Mouse (Mus musculus): Measurements from ENCODE around the gene Cyp2c68. TPM values are rescaled to one million over a fixed set of nuclear protein-coding genes. Genes with fewer than 3 reads are reported as not detected.
"Not testable (repeated sequence)": the region's sequence is repeated elsewhere in the genome, so short reads cannot be mapped to it uniquely, and the experiment has no call there.

Gene Cyp2c68
- polyA plus RNA-seq (2015; fragmentation: Nextera tagmentation; extraction: Ambion mirVana), result 0.62 and 3.1 TPM in 2 replicates

- Histone ChIP-seq H3K4me3 (no peak within 1 kb of the TSS), H3K36me3 (no peaks in the 10 kb centered on the region), H3K9me3 (peaks cover 3% of the 10 kb centered on the region; the same call in 1 of the 2 replicates), H3K27me3 (replicated peaks) (no peaks in the 10 kb centered on the region), H3K27ac (replicated peaks) (no peak within 1 kb of the TSS), H3K9ac (no peak within 1 kb of the TSS), H3K4me1 (no peaks in the 10 kb centered on the region), H3K4me2 (no peak within 1 kb of the TSS)
- ATAC-seq (ENCODE audit: extremely low read depth, insufficient number of reproducible peaks, low FRiP score, low TSS enrichment), result no peak
- 72% methylated on average over 2 of the region's 2 CpGs for WGBS
These were observed at the start of gene Cyp2c68 for GRCm38 (mm10) chr19:39740920-39741319. TSS of gene Cyp2c68 (minus strand) at chr19:39741054.

- ATAC-seq (ENCODE audit: extremely low read depth, insufficient number of reproducible peaks, low FRiP score, low TSS enrichment); H3K27me3 ChIP-seq (replicated peaks); H3K4me1 ChIP-seq; H3K9ac ChIP-seq; H3K9me3 ChIP-seq; H3K36me3 ChIP-seq; H3K4me2 ChIP-seq; H3K27ac ChIP-seq (replicated peaks); H3K4me3 ChIP-seq: not testable (repeated sequence)
- 48% methylated on average over 2 of the region's 2 CpGs for WGBS
These were observed 44.6 kb upstream of the Cyp2c68 start for GRCm38 (mm10) chr19:39785458-39785857.

DNA sequence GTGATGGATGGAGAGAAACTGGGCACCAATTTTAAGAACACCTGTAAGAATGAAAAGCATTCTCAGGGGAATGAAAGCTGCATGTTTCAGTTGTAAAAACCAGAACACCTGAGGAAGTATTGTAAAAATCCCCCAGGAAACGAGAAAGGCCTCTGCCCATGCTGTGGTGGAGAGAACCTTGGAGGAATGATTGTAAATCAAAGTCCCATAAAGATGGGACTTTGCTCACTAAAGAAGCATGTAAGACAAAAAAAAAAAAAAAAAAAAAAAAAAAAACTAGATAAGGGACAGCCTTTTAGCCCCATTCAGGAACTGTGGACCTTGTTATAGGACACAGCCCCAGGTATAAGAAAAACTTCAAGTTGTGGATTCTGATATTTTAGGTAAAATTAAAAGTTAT lies 4.5 kb upstream of the Cyp2c68 start:
- H3K27ac ChIP-seq (replicated peaks), result no peak overlapping the region
- no peaks in the 10 kb centered on the region for H3K27me3 ChIP-seq (replicated peaks)
- no peaks in the 10 kb centered on the region for H3K4me1 ChIP-seq
- no peak overlapping the region for H3K9ac ChIP-seq
- no peak overlapping the region for H3K4me3 ChIP-seq
- WGBS, result 40% methylated on average over 1 of the region's 1 CpGs
- ATAC-seq (ENCODE audit: extremely low read depth, insufficient number of reproducible peaks, low FRiP score, low TSS enrichment), result no peak
- H3K4me2 ChIP-seq, result no peak overlapping the region
- no peaks in the 10 kb centered on the region for H3K36me3 ChIP-seq
- H3K9me3 ChIP-seq, result peaks cover 3% of the 10 kb centered on the region; the same call in 1 of the 2 replicates

DNA sequence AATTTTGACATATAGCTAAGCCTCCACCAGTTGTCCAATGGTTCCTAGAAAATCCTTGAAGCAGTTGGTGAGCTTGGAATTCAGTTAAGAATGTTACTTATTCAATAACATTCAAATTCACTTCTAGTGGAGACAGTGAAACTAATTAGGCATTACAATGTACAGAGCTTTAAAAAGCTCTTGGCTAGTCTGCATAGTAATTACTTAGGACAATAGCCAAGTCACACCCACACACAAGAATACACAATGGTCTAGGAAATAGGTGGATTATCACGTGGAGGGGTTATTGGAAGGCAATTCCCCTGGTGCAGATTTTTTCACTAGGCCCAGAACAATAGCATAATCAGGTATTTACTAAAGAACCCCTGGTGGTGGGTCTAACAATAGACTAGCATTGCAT lies 3.5 kb upstream of the Cyp2c68 start:
- not testable (repeated sequence) for H3K27ac ChIP-seq (replicated peaks); H3K9me3 ChIP-seq; H3K9ac ChIP-seq; H3K4me3 ChIP-seq; ATAC-seq (ENCODE audit: extremely low read depth, insufficient number of reproducible peaks, low FRiP score, low TSS enrichment); H3K4me2 ChIP-seq; H3K36me3 ChIP-seq; H3K4me1 ChIP-seq; H3K27me3 ChIP-seq (replicated peaks)
- 68% methylated on average over 1 of the region's 1 CpGs for WGBS

DNA sequence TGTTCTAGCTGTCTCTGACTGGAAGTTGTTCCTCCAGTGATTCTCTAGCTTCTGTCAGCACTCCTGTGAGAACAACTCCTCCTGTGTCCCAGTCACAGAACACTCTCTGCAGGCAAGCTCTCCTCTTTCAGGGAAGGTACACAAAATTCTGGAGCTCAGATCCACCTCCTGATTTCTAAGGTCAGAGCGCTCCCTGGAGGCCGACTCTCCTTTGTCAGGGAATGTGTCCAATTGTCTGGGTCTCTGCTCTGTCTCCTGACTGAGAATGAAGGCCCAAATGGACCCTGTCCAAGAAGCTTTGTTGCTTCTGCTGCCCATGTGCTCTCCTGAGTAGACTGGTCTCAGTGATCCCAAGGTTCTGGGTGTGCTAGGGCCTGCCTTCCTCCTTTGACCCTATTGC lies 29.7 kb downstream of the Cyp2c68 start:
- not testable (repeated sequence) for H3K4me3 ChIP-seq; H3K9ac ChIP-seq; H3K27ac ChIP-seq (replicated peaks); ATAC-seq (ENCODE audit: extremely low read depth, insufficient number of reproducible peaks, low FRiP score, low TSS enrichment); H3K4me1 ChIP-seq; H3K36me3 ChIP-seq; H3K27me3 ChIP-seq (replicated peaks); H3K9me3 ChIP-seq; H3K4me2 ChIP-seq
- WGBS, result 64% methylated on average over 2 of the region's 2 CpGs

DNA sequence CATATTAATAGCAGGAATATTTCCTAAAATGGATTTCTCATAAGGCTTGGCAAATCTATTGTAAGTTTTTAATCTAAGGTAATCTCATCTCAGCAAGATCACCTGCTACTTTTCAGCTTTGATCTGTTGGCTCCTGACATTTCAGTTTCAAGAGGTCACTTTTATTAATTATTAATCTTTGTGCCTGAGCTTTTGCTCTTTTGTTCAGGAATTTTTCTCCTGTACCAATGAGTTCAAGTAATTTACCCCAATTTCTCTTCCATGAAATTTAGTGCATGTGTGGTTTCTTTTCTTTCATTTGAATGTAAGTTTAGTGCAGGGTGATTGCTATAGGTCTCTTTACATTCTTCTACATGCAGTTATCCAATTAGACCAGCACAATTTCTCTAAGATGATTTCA lies 75.2 kb downstream of the Cyp2c68 start:
- H3K4me2 ChIP-seq; H3K9ac ChIP-seq; H3K9me3 ChIP-seq; H3K27me3 ChIP-seq (replicated peaks); H3K36me3 ChIP-seq; H3K4me3 ChIP-seq; H3K27ac ChIP-seq (replicated peaks); ATAC-seq (ENCODE audit: extremely low read depth, insufficient number of reproducible peaks, low FRiP score, low TSS enrichment); H3K4me1 ChIP-seq: not testable (repeated sequence)

DNA sequence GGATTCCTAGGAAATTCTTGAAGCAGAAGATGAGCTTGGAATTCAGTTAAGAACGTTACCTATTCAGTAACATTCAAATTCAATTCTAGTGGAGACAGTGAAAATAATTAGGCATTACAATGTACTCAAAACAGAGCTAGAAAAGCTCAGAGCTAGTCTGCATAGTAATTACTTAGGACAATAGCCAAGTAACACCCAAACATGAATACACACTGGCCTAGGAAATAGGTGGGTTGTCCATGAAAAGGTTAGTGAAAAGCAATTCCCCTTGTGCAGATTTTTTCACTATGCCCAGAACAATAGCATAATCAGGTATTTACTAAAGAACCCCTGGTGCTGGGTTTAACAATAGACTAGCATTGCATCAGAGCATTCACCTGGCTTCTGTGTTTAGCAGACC lies 88.5 kb downstream of the Cyp2c68 start:
- Histone ChIP-seq H3K4me3 (no peak overlapping the region), H3K36me3 (no peaks in the 10 kb centered on the region), H3K27ac (replicated peaks) (no peak overlapping the region), H3K9me3 (peaks cover 20% of the 10 kb centered on the region; the same call in 1 of the 2 replicates), H3K27me3 (replicated peaks) (no peaks in the 10 kb centered on the region), H3K9ac (no peak overlapping the region), H3K4me2 (no peak overlapping the region), H3K4me1 (no peaks in the 10 kb centered on the region)
- no peak for ATAC-seq (ENCODE audit: extremely low read depth, insufficient number of reproducible peaks, low FRiP score, low TSS enrichment)
- 40% methylated on average over 1 of the region's 1 CpGs for WGBS

DNA sequence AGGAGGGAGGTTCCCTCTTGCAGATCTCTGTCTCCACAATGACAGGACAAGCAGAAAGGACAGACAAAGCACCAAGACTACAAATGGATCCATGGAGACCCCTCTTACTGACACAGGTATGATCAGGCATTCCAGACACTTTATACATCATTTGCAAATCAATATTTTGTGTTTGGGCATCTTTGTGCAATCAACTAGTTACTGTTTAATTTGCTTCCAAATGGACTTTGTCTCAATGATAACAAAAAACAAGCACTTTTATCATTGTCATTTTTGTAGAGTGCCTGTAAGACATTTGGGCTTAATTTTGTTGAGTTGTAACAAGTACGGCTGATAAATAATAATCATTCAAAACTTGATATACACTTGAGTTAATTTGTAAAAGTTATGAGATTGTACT lies 91.9 kb downstream of the Cyp2c68 start, which contains the start of gene Cyp2c67:
TSS of gene Cyp2c67 (minus strand) at position 114 of the 400 bp plus-strand sequence.
- no peaks in the 10 kb centered on the region for H3K4me1 ChIP-seq
- no peaks in the 10 kb centered on the region for H3K36me3 ChIP-seq
- H3K9me3 ChIP-seq, result peaks cover 31% of the 10 kb centered on the region; the same call in 1 of the 2 replicates
- H3K27ac ChIP-seq (replicated peaks), result no peak within 1 kb of the TSS
- no peak for ATAC-seq (ENCODE audit: extremely low read depth, insufficient number of reproducible peaks, low FRiP score, low TSS enrichment)
- H3K4me3 ChIP-seq, result no peak within 1 kb of the TSS
- 75% methylated on average over 1 of the region's 1 CpGs for WGBS
- no peak within 1 kb of the TSS for H3K9ac ChIP-seq
- no peak within 1 kb of the TSS for H3K4me2 ChIP-seq
- no peaks in the 10 kb centered on the region for H3K27me3 ChIP-seq (replicated peaks)

- Histone ChIP-seq H3K9me3 (peaks cover 24% of the 10 kb centered on the region; the same call in 1 of the 2 replicates), H3K27ac (replicated peaks) (no peak overlapping the region), H3K9ac (no peak overlapping the region), H3K27me3 (replicated peaks) (no peaks in the 10 kb centered on the region), H3K4me1 (no peaks in the 10 kb centered on the region), H3K36me3 (no peaks in the 10 kb centered on the region), H3K4me3 (no peak overlapping the region), H3K4me2 (no peak overlapping the region)
- 76% methylated on average over 9 of the region's 9 CpGs for WGBS
- ATAC-seq (ENCODE audit: extremely low read depth, insufficient number of reproducible peaks, low FRiP score, low TSS enrichment), result no peak
These were observed 93.3 kb downstream of the Cyp2c68 start for GRCm38 (mm10) chr19:39647519-39647918.

GRCm38 (mm10) chr19:39644551-39644950 lies 96.3 kb downstream of the Cyp2c68 start:
- not testable (repeated sequence) for H3K4me3 ChIP-seq; H3K9ac ChIP-seq; ATAC-seq (ENCODE audit: extremely low read depth, insufficient number of reproducible peaks, low FRiP score, low TSS enrichment); H3K27me3 ChIP-seq (replicated peaks); H3K27ac ChIP-seq (replicated peaks); H3K4me1 ChIP-seq; H3K4me2 ChIP-seq; H3K36me3 ChIP-seq
- 74% methylated on average over 7 of the region's 7 CpGs for WGBS
- peaks cover 24% of the 10 kb centered on the region; the same call in 1 of the 2 replicates for H3K9me3 ChIP-seq

All from heart, embryonic 13.5 days (tissue).